Mouse (Mus musculus) heart, adult 8-10 months (tissue): ENCODE data around the gene Tnfaip8l2. TPM values are rescaled to one million over a fixed set of nuclear protein-coding genes. Genes with fewer than 3 reads are reported as not detected.
A peak's percentile ranks its signal among the peaks of the same experiment; 100 is the strongest.
"Not testable (repeated sequence)": the region's sequence is repeated elsewhere in the genome, so short reads cannot be mapped to it uniquely, and the experiment has no call there.

Source experiments
- DNase-seq: peaks from one replicate; pipeline ENCODE4 v3.0.0; 2022; ENCODE audit warnings: low spot score
- total RNA-seq, 4 experiments: library from RNA; stranded (reverse); gene quantifications; 2 replicates each; pipeline ENCODE4 v1.2.4; 2022

The Tnfaip8l2 gene
- total RNA-seq, 4 experiments from 2014 or later = 0.62 to 1.9 (median 1.5) TPM

- DNase-seq = peak; percentile 89
These were observed 18.1 kb upstream of the Tnfaip8l2 start, which contains the start of gene Sema6c for GRCm38 (mm10) chr3:95159987-95160963. Sema6c (plus strand) TSS chr3:95160457.

GRCm38 (mm10) chr3:95159511-95159986, 17.4 kb upstream of the Tnfaip8l2 start:
- DNase-seq = no peak

GRCm38 (mm10) chr3:95153874-95154273, 11.7 kb upstream of the Tnfaip8l2 start:
- DNase-seq = no peak

- DNase-seq = no peak
These were observed 5.8 kb upstream of the Tnfaip8l2 start for GRCm38 (mm10) chr3:95147924-95148323.

GRCm38 (mm10) chr3:95142617-95143011, 454 bp upstream of the Tnfaip8l2 start:
- peak; percentile 90 for DNase-seq

- DNase-seq = no peak
These were observed 686 bp downstream of the Tnfaip8l2 start for GRCm38 (mm10) chr3:95141474-95141873.

GRCm38 (mm10) chr3:95140795-95141194, 1.4 kb downstream of the Tnfaip8l2 start:
- no peak for DNase-seq

GRCm38 (mm10) chr3:95140289-95140595, 1.9 kb downstream of the Tnfaip8l2 start:
- no peak for DNase-seq

GRCm38 (mm10) chr3:95139586-95140288, 2.4 kb downstream of the Tnfaip8l2 start:
- no peak for DNase-seq

- no peak for DNase-seq
These were observed 5.8 kb downstream of the Tnfaip8l2 start for GRCm38 (mm10) chr3:95136336-95136735.

GRCm38 (mm10) chr3:95135433-95136052, 6.6 kb downstream of the Tnfaip8l2 start:
- no peak for DNase-seq

- DNase-seq = no peak
These were observed 7.1 kb downstream of the Tnfaip8l2 start for GRCm38 (mm10) chr3:95135023-95135422.

GRCm38 (mm10) chr3:95134133-95134532, 8.0 kb downstream of the Tnfaip8l2 start:
- DNase-seq = not testable (repeated sequence)

GRCm38 (mm10) chr3:95133680-95134101, 8.5 kb downstream of the Tnfaip8l2 start, which contains the start of the genes Scnm1 and Lysmd1:
Scnm1 (minus strand) TSS chr3:95134011.
Lysmd1 (plus strand) TSS chr3:95134088.
- DNase-seq = peak; percentile 93

GRCm38 (mm10) chr3:95133176-95133575, 9.0 kb downstream of the Tnfaip8l2 start:
- DNase-seq = no peak

- DNase-seq = not testable (repeated sequence)
These were observed 9.8 kb downstream of the Tnfaip8l2 start for GRCm38 (mm10) chr3:95132389-95132788.

- no peak for DNase-seq
These were observed 12.1 kb downstream of the Tnfaip8l2 start for GRCm38 (mm10) chr3:95130081-95130480.

- no peak for DNase-seq
These were observed 12.9 kb downstream of the Tnfaip8l2 start for GRCm38 (mm10) chr3:95129226-95129651.

- DNase-seq = no peak
These were observed 17.2 kb downstream of the Tnfaip8l2 start for GRCm38 (mm10) chr3:95124972-95125371.

GRCm38 (mm10) chr3:95124246-95124645, 17.9 kb downstream of the Tnfaip8l2 start, which contains the start of gene Tmod4:
Tmod4 (plus strand) TSS chr3:95124476.
- no peak for DNase-seq

GRCm38 (mm10) chr3:95121580-95121979, 20.6 kb downstream of the Tnfaip8l2 start:
- no peak for DNase-seq

- DNase-seq = no peak
These were observed 24.4 kb downstream of the Tnfaip8l2 start for GRCm38 (mm10) chr3:95117751-95118150.
